Mouse (Mus musculus): ENCODE data around the gene Cdk4.

Cdk4 gene

GRCm38 (mm10) chr10:127099868-127100267, 36.5 kb downstream of the Cdk4 start:
- DNase-seq (ENCODE audit: inconsistent ontology term), result no peak

- DNase-seq (ENCODE audit: inconsistent ontology term), result no peak
Observed at GRCm38 (mm10) chr10:127100414-127100813, 37.1 kb downstream of the Cdk4 start.

- DNase-seq (ENCODE audit: inconsistent ontology term), result no peak
Observed at GRCm38 (mm10) chr10:127101151-127101550, 37.8 kb downstream of the Cdk4 start.

GRCm38 (mm10) chr10:127103631-127104030, 40.3 kb downstream of the Cdk4 start:
- DNase-seq (ENCODE audit: inconsistent ontology term), result no peak

- DNase-seq (ENCODE audit: inconsistent ontology term), result no peak
Observed at GRCm38 (mm10) chr10:127107563-127108261, 44.4 kb downstream of the Cdk4 start.

- no peak for DNase-seq (ENCODE audit: inconsistent ontology term)
Observed at GRCm38 (mm10) chr10:127108262-127108583, 44.9 kb downstream of the Cdk4 start.

- no peak for DNase-seq (ENCODE audit: inconsistent ontology term)
Observed at GRCm38 (mm10) chr10:127111001-127111887, 47.9 kb downstream of the Cdk4 start.

GRCm38 (mm10) chr10:127114408-127114807, 51.1 kb downstream of the Cdk4 start:
- no peak for DNase-seq (ENCODE audit: inconsistent ontology term)

GRCm38 (mm10) chr10:127115068-127115467, 51.7 kb downstream of the Cdk4 start:
- no peak for DNase-seq (ENCODE audit: inconsistent ontology term)
